Mouse (Mus musculus) heart, embryonic 12.5 days (tissue): ENCODE measurements around the gene Atf7. TPM values are rescaled to one million over a fixed set of nuclear protein-coding genes. Genes with fewer than 3 reads are reported as not detected.

Experiments
- ATAC-seq: fragments of 200-750 bp; cut with Nextera tagmentation; 2 replicates; pipeline ENCODE4 v1.8.0; 2017; ENCODE audit warnings: moderate TSS enrichment, moderate library complexity; ENCODE audit not compliant: insufficient number of reproducible peaks, low FRiP score
- H3K27ac ChIP-seq: fragments of 300-500 bp; sonication (generic); 2 replicates; pipeline ENCODE4 v1.5.1; 2016; ENCODE audit warnings: mild to moderate bottlenecking, moderate library complexity; ENCODE audit not compliant: poor library complexity, severe bottlenecking
- H3K27me3 ChIP-seq: fragments of 300-500 bp; sonication (generic); replicated peaks from 2 replicates; pipeline ENCODE4 v1.6.1; 2016; ENCODE audit warnings: mild to moderate bottlenecking, moderate library complexity
- H3K36me3 ChIP-seq: fragments of 300-500 bp; sonication (generic); 2 replicates; pipeline ENCODE4 v1.6.1; 2016; ENCODE audit warnings: mild to moderate bottlenecking, moderate library complexity
- H3K4me1 ChIP-seq: fragments of 300-500 bp; sonication (generic); replicated peaks from 2 replicates; pipeline ENCODE4 v1.6.1; 2016; ENCODE audit warnings: mild to moderate bottlenecking
- H3K4me2 ChIP-seq: fragments of 300-500 bp; sonication (generic); 2 replicates; pipeline ENCODE4 v1.6.1; 2016; ENCODE audit warnings: mild to moderate bottlenecking, moderate library complexity
- H3K4me3 ChIP-seq: fragments of 300-500 bp; sonication (generic); 2 replicates; pipeline ENCODE4 v1.5.1; 2016; ENCODE audit warnings: mild to moderate bottlenecking
- H3K9ac ChIP-seq: fragments of 300-500 bp; sonication (generic); 2 replicates; pipeline ENCODE4 v1.6.1; 2016; ENCODE audit warnings: mild to moderate bottlenecking, moderate library complexity
- H3K9me3 ChIP-seq: fragments of 300-500 bp; sonication (generic); replicated peaks from 2 replicates; pipeline ENCODE4 v1.6.1; 2016; ENCODE audit warnings: mild to moderate bottlenecking, moderate library complexity
- WGBS: fragments of 180-500 bp; shearing (Covaris S2); methylation state at CpG from one replicate; pipeline ENCODE4 v1.1.7; 2016; 5-methylcytosine and 5-hydroxymethylcytosine counted together
- microRNA counts: library from miRNA; unstranded; fragments of <30 nt; microRNA quantifications from one replicate; lab custom pipeline; 2017
- microRNA-seq: library from miRNA; unstranded; fragments of <30 nt; microRNA quantifications from one replicate; pipeline ENCODE4, GENCODE M21; 2017
- polyA plus RNA-seq: library from polyadenylated mRNA; unstranded; fragments of >200 nt; fragmentation: Nextera tagmentation; extraction: Ambion mirVana; gene quantifications from 2 replicates; pipeline ENCODE4 v1.2.1, GENCODE M21; 2016

Gene Atf7
- polyA plus RNA-seq, 1 experiment from 2014 or later, result 31.0 TPM

DNA sequence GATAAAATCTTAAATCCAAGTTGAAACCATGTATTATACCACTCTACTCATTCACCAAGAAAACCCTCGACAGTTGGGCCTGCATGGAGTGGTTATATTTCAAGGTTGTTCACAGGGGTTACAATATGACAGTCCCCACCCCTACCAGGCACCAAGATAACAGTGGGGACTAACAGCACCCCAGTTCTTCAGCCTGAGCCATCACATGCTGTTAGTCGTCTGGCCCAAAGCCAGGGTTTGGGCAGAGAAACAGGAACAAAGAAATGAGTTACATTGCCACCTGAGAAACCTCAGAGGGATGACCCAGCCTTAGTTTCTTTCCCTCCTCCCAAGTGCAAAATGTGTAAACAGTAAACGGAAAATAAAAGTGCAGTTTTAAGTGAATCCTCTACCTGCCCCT, 125.9 kb downstream of the Atf7 start:
- peaks cover 85% of the 10 kb centered on the region for H3K36me3 ChIP-seq
- 73% methylated on average over 3 of the region's 3 CpGs for WGBS
- no peaks in the 10 kb centered on the region for H3K9me3 ChIP-seq

DNA sequence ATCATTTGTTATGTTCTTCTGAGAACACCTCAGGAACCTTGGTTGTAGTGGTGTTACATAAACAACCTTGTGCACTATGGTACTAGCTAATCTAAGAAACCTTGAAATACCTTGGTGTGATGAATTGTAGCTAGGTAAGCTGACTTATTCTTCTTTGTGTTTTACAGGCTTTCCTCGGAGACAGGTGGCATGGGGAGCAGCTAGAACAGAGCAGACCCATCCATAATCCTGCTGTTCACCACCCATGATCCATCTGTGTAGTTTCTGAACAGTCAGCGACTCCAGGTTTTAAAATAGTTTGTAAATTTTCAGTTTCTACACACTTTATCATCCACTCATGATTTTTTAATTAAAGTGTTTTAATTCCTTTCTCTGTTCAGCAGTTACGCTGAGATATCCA, 126.9 kb downstream of the Atf7 start:
- no peak overlapping the region for H3K4me3 ChIP-seq
- H3K4me1 ChIP-seq, result no peaks in the 10 kb centered on the region
- H3K27me3 ChIP-seq, result no peaks in the 10 kb centered on the region
- ATAC-seq, result no peak
- H3K9ac ChIP-seq, result no peak overlapping the region
- WGBS, result 89% methylated on average over 3 of the region's 3 CpGs
- H3K4me2 ChIP-seq, result no peak overlapping the region
- H3K9me3 ChIP-seq, result no peaks in the 10 kb centered on the region
- no peak overlapping the region for H3K27ac ChIP-seq
- peaks cover 83% of the 10 kb centered on the region for H3K36me3 ChIP-seq

More for the DNA sequence above, 125.9 kb downstream of the Atf7 start:
- H3K27ac ChIP-seq, result no peak overlapping the region
- no peaks in the 10 kb centered on the region for H3K4me1 ChIP-seq
- no peak overlapping the region for H3K4me3 ChIP-seq
- no peak overlapping the region for H3K9ac ChIP-seq
- no peak overlapping the region for H3K4me2 ChIP-seq
- H3K27me3 ChIP-seq, result no peaks in the 10 kb centered on the region
- ATAC-seq, result no peak

DNA sequence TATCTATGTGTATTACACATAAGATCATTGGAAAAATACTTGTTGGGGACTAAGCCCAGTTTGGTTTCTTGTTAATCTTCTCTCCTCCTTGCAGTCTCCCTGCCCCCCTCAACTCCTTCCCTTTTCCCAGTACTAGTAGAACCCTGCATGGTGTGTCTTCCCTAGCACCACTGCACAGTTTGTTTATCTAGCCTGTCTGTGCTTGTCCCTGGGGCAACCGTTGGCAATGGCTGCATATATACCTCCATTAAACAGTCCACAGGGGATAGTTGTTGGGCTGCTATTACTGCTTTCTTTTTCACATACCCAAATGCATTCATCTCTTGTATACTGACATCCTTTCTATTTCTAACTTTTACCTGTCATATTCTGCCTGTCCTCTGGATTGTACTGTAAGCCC, 137.6 kb downstream of the Atf7 start:
- Histone ChIP-seq H3K4me2 (no peak overlapping the region), H3K36me3 (peaks cover 70% of the 10 kb centered on the region), H3K4me3 (no peak overlapping the region), H3K9me3 (no peaks in the 10 kb centered on the region), H3K4me1 (peaks cover 15% of the 10 kb centered on the region), H3K27ac (no peak overlapping the region), H3K27me3 (no peaks in the 10 kb centered on the region), H3K9ac (no peak overlapping the region)
- ATAC-seq, result no peak
- 75% methylated on average over 1 of the region's 1 CpGs for WGBS

DNA sequence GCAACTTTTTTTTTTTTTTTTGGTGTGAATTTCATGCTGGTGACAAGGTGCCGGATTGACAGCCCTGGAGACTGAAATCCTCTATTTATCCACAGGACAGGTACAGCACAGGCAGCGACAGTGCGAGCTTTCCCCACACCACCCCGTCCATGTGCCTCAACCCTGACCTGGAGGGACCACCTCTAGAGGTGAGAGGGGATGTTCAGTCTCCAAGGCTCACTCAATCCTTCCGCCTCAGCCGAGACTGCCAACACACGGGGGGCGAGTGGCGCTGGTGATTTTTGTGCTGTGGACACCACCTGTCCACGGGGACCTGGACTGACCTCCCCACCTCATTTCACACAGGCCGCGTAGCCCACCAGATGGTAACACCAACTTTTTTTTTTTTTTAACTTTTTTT, 139.4 kb downstream of the Atf7 start:
- Histone ChIP-seq H3K27ac (no peak overlapping the region), H3K9me3 (no peaks in the 10 kb centered on the region), H3K4me1 (peaks cover 15% of the 10 kb centered on the region), H3K36me3 (peaks cover 74% of the 10 kb centered on the region), H3K4me3 (no peak overlapping the region), H3K9ac (no peak overlapping the region), H3K4me2 (no peak overlapping the region), H3K27me3 (no peaks in the 10 kb centered on the region)
- ATAC-seq, result no peak
- WGBS, result 86% methylated on average over 12 of the region's 12 CpGs

GRCm38 (mm10) chr15:102483136-102483535, 142.1 kb downstream of the Atf7 start:
- ATAC-seq, result peak; percentile 48; the same call in 1 of the 2 replicates
- Histone ChIP-seq H3K4me2 (peak overlapping the region; percentile 40), H3K36me3 (peaks cover 76% of the 10 kb centered on the region), H3K9ac (no peak overlapping the region), H3K4me3 (no peak overlapping the region), H3K4me1 (peaks cover 15% of the 10 kb centered on the region), H3K9me3 (no peaks in the 10 kb centered on the region), H3K27ac (peak overlapping the region; percentile 51), H3K27me3 (no peaks in the 10 kb centered on the region)
- WGBS, result 43% methylated on average over 3 of the region's 3 CpGs

MicroRNA genes within 50 kb of the gene (microRNA counts, 519-probe panel; counts per million panel counts)
- microRNA mmu-miR-688 (lab: Ali Mortazavi, UCI), result not detected

Small RNA genes lying within 50 kb of the gene (microRNA-seq; reads per million reads assigned to microRNA genes)
- gene Mir688, result not detected

Other genes with a start within 250 kb of the Atf7 start
- gene Sp1, start 219.3 kb downstream of the Atf7 start, polyA plus RNA-seq, result 6.9 and 7.3 TPM in 2 replicates
- gene Amhr2, start 180.1 kb downstream of the Atf7 start, polyA plus RNA-seq, result 0.38 and 0.71 TPM in 2 replicates
- gene Prr13, start 166.4 kb downstream of the Atf7 start, polyA plus RNA-seq, result 116 and 119 TPM in 2 replicates
- gene Pcbp2, start 154.9 kb downstream of the Atf7 start, polyA plus RNA-seq, result 134 and 142 TPM in 2 replicates
- gene Gm10337, start 121.7 kb downstream of the Atf7 start, polyA plus RNA-seq, result not detected in 2 replicates
- 14.7 and 17.3 TPM in 2 replicates for gene Map3k12, start 108.4 kb downstream of the Atf7 start, polyA plus RNA-seq
- 100 and 104 TPM in 2 replicates for gene Tarbp2, start 107.3 kb downstream of the Atf7 start, polyA plus RNA-seq
- 2.2 and 2.8 TPM in 2 replicates for gene Npff, start 100.5 kb downstream of the Atf7 start, polyA plus RNA-seq
- gene Gm28047, start 397 bp downstream of the Atf7 start, polyA plus RNA-seq, result not detected in 2 replicates
- 73.0 and 88.2 TPM in 2 replicates for gene Atp5g2, start 46.9 kb upstream of the Atf7 start, polyA plus RNA-seq
- gene Calcoco1, start 96.7 kb upstream of the Atf7 start, polyA plus RNA-seq, result 55.1 and 55.3 TPM in 2 replicates